ENCODE assay signal across 8 mouse cellular contexts in the genomic region with DNA sequence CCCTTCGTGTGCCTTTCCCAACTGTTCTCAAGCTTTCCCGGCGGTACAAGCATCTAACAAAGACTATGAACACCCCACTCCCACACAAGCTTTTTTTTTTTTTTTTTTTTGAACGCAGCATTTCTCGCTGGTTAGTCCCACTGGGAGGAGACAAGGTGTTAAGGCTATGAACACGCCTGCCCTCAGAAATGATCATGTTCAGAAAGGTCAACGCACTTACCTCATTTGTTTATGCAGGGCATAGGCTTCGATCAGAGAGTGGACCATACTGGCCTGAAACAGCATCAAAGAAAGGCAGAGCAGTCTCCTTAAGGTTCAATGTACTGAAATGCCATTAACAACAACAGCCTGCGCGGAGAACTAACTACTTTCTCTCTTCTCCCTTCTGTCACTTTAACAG. TPM values are rescaled to one million over a fixed set of nuclear protein-coding genes. Genes with fewer than 3 reads are reported as not detected.
A peak's percentile ranks its signal among the peaks of the same experiment; 100 is the strongest.
DNase-seq lines count a peak whose midpoint lies in the region; ATAC-seq and TF ChIP-seq lines count a peak whose summit lies in the region.

No protein-coding gene starts in this region.

- no peaks in the 10 kb centered on the region for H3K36me3 ChIP-seq in forebrain, embryonic 11.5 days (ENCODE audit: control insufficient read depth, insufficient read depth, low read length)
- H3K36me3 ChIP-seq in liver, embryonic 13.5 days, result no peaks in the 10 kb centered on the region

- H3K9me3 ChIP-seq in forebrain, embryonic 11.5 days (ENCODE audit: control insufficient read depth, low read length), result no peaks in the 10 kb centered on the region
- H3K9me3 ChIP-seq in liver, embryonic 13.5 days (replicated peaks), result no peaks in the 10 kb centered on the region

- H3K27me3 ChIP-seq in cerebellum, adult 2 months (ENCODE audit: control insufficient read depth, insufficient read depth, low read length), result no peaks in the 10 kb centered on the region
- H3K27me3 ChIP-seq in forebrain, embryonic 11.5 days (ENCODE audit: control insufficient read depth, insufficient read depth, low read length), result peaks cover 2% of the 10 kb centered on the region; the same call in 1 of the 2 replicates
- peaks cover 3% of the 10 kb centered on the region; the same call in 1 of the 2 replicates for H3K27me3 ChIP-seq in liver, embryonic 13.5 days

- no peak for ATAC-seq in forebrain, embryonic 11.5 days (replicated peaks; ENCODE audit: low FRiP score)
- ATAC-seq in liver, embryonic 13.5 days (ENCODE audit: low read depth), result no peak

- H3K9ac ChIP-seq in forebrain, embryonic 11.5 days (ENCODE audit: low read length), result peak overlapping the region; percentile 44; the same call in 1 of the 2 replicates
- H3K9ac ChIP-seq in liver, embryonic 13.5 days, result peak overlapping the region; percentile 68

- TF ChIP-seq CTCF in cerebellum, adult 2 months (IDR thresholded peaks at IDR 0.05; ENCODE audit: borderline replicate concordance, insufficient read depth, low read depth, low read length), result no peak

- DNase-seq in cerebellum, adult 2 months, result peak in 1 of 2 experiments; percentile 12
- no peak for DNase-seq in cerebellum, adult 8-10 months
- peak; percentile 3 for DNase-seq in 3T3-L1 (ENCODE audit: low read depth, low spot score)
- DNase-seq in forebrain, embryonic 11.5 days (ENCODE audit: low spot score), result no peak
- DNase-seq in liver, embryonic 13.5 days, result no peak
- DNase-seq in retina, embryonic 14.5 days (ENCODE audit: low spot score), result no peak
- DNase-seq in right cerebral cortex, postnatal 36 days (ENCODE audit: low spot score in 2 of 2), result no peak
- no peak for DNase-seq in lung, postnatal 4 days

- WGBS in cerebellum, adult 2 months, result 23% methylated on average over 10 of the region's 10 CpGs
- WGBS in forebrain, embryonic 11.5 days, result 37% methylated on average over 10 of the region's 10 CpGs
- 31% methylated on average over 10 of the region's 10 CpGs for WGBS in liver, embryonic 13.5 days (ENCODE audit: insufficient replicate concordance)

- TF ChIP-seq POLR2A in cerebellum, adult 2 months (IDR thresholded peaks at IDR 0.05; ENCODE audit: borderline replicate concordance, insufficient read depth, low read length), result no peak

- H3K4me3 ChIP-seq in cerebellum, adult 2 months (replicated peaks; ENCODE audit: insufficient read depth, low read depth, low read length), result peak overlapping the region; percentile 99
- H3K4me3 ChIP-seq in forebrain, embryonic 11.5 days (ENCODE audit: low read depth, low read length), result peak overlapping the region; percentile 43
- peak overlapping the region; percentile 64 for H3K4me3 ChIP-seq in liver, embryonic 13.5 days (replicated peaks)

- H3K4me1 ChIP-seq in cerebellum, adult 2 months (ENCODE audit: control insufficient read depth, insufficient read depth, low read length), result no peaks in the 10 kb centered on the region
- H3K4me1 ChIP-seq in forebrain, embryonic 11.5 days (replicated peaks; ENCODE audit: control insufficient read depth, insufficient read depth, low read length), result no peaks in the 10 kb centered on the region
- H3K4me1 ChIP-seq in liver, embryonic 13.5 days (replicated peaks), result no peaks in the 10 kb centered on the region

- peak overlapping the region; percentile 48 for H3K4me2 ChIP-seq in forebrain, embryonic 11.5 days (ENCODE audit: low read depth, low read length, severe bottlenecking)
- H3K4me2 ChIP-seq in liver, embryonic 13.5 days, result peak overlapping the region; percentile 65

- H3K27ac ChIP-seq in cerebellum, adult 2 months (ENCODE audit: insufficient read depth, low read length), result no peak overlapping the region
- no peak overlapping the region for H3K27ac ChIP-seq in forebrain, embryonic 11.5 days (ENCODE audit: low read depth, low read length)
- H3K27ac ChIP-seq in liver, embryonic 13.5 days, result no peak overlapping the region

RNA-seq across cellular contexts. Expression of a gene that starts 1.0 kb away (rescaled TPM):
- 24.8 and 27.4 TPM in 2 replicates for polyA plus RNA-seq in cerebellum, adult 2 months (2012; rRNA removed)
- 2.6 and 3.6 TPM in 2 replicates for polyA plus RNA-seq in forebrain, embryonic 11.5 days (2014; fragmentation: Nextera tagmentation; extraction: Ambion mirVana)
- polyA plus RNA-seq in liver, embryonic 13.5 days (2015; fragmentation: Nextera tagmentation; extraction: Ambion mirVana), result 2.5 and 3.2 TPM in 2 replicates

Comparison
In these comparisons a context has a peak if more than half of its experiments do, and no peak if none do; other contexts are left out.
1. H3K4me3 ChIP-seq: peak in every context shown above with its lines; median percentile 99 in cerebellum, adult 2 months; 64 in liver, embryonic 13.5 days; 43 in forebrain, embryonic 11.5 days.